Mouse (Mus musculus): Measurements from ENCODE around the gene Wdr19.

Wdr19 gene

GRCm38 (mm10) chr5:65199346-65200128 is at the start of gene Wdr19:
TSS of gene Wdr19 (plus strand) at chr5:65199696.
- peak; percentile 99 for DNase-seq (ENCODE audit: low read depth, low spot score)

GRCm38 (mm10) chr5:65149706-65150105 is 49.8 kb upstream of the Wdr19 start:
- DNase-seq (ENCODE audit: low read depth, low spot score): no peak

GRCm38 (mm10) chr5:65150376-65150955 is 49.0 kb upstream of the Wdr19 start:
- DNase-seq (ENCODE audit: low read depth, low spot score): no peak

GRCm38 (mm10) chr5:65151276-65151675 is 48.2 kb upstream of the Wdr19 start:
- DNase-seq (ENCODE audit: low read depth, low spot score): no peak

GRCm38 (mm10) chr5:65151767-65152166 is 47.7 kb upstream of the Wdr19 start:
- DNase-seq (ENCODE audit: low read depth, low spot score): no peak

GRCm38 (mm10) chr5:65154287-65154686 is 45.2 kb upstream of the Wdr19 start:
- no peak for DNase-seq (ENCODE audit: low read depth, low spot score)

- DNase-seq (ENCODE audit: low read depth, low spot score): no peak
These were observed 42.6 kb upstream of the Wdr19 start for GRCm38 (mm10) chr5:65156853-65157252.

- DNase-seq (ENCODE audit: low read depth, low spot score): no peak
These were observed 41.8 kb upstream of the Wdr19 start for GRCm38 (mm10) chr5:65157412-65158381.

- DNase-seq (ENCODE audit: low read depth, low spot score): no peak
These were observed 40.7 kb upstream of the Wdr19 start for GRCm38 (mm10) chr5:65158696-65159305.

- DNase-seq (ENCODE audit: low read depth, low spot score): no peak
These were observed 36.5 kb upstream of the Wdr19 start for GRCm38 (mm10) chr5:65163001-65163400.

- DNase-seq (ENCODE audit: low read depth, low spot score): no peak
These were observed 35.9 kb upstream of the Wdr19 start for GRCm38 (mm10) chr5:65163489-65164092.

GRCm38 (mm10) chr5:65170206-65170605 is 29.3 kb upstream of the Wdr19 start:
- no peak for DNase-seq (ENCODE audit: low read depth, low spot score)

- peak; percentile 42 for DNase-seq (ENCODE audit: low read depth, low spot score)
These were observed 24.2 kb upstream of the Wdr19 start for GRCm38 (mm10) chr5:65175035-65175917.

- DNase-seq (ENCODE audit: low read depth, low spot score): no peak
These were observed 23.5 kb upstream of the Wdr19 start for GRCm38 (mm10) chr5:65175918-65176484.

GRCm38 (mm10) chr5:65177026-65177514 is 22.4 kb upstream of the Wdr19 start:
- no peak for DNase-seq (ENCODE audit: low read depth, low spot score)

- no peak for DNase-seq (ENCODE audit: low read depth, low spot score)
These were observed 21.0 kb upstream of the Wdr19 start for GRCm38 (mm10) chr5:65178477-65178876.

GRCm38 (mm10) chr5:65181160-65181793 is 18.2 kb upstream of the Wdr19 start:
- DNase-seq (ENCODE audit: low read depth, low spot score): no peak

GRCm38 (mm10) chr5:65181794-65182169 is 17.7 kb upstream of the Wdr19 start:
- no peak for DNase-seq (ENCODE audit: low read depth, low spot score)

GRCm38 (mm10) chr5:65182268-65182667 is 17.2 kb upstream of the Wdr19 start:
- DNase-seq (ENCODE audit: low read depth, low spot score): no peak

Measured in brain, embryonic 18.5 days (tissue).